Mouse (Mus musculus): Measurements from ENCODE around the gene Numb. TPM values are rescaled to one million over a fixed set of nuclear protein-coding genes. Genes with fewer than 3 reads are reported as not detected.

The Numb gene
- polyA plus RNA-seq, 1 experiment from 2014 or later, result 19.9 TPM

DNA sequence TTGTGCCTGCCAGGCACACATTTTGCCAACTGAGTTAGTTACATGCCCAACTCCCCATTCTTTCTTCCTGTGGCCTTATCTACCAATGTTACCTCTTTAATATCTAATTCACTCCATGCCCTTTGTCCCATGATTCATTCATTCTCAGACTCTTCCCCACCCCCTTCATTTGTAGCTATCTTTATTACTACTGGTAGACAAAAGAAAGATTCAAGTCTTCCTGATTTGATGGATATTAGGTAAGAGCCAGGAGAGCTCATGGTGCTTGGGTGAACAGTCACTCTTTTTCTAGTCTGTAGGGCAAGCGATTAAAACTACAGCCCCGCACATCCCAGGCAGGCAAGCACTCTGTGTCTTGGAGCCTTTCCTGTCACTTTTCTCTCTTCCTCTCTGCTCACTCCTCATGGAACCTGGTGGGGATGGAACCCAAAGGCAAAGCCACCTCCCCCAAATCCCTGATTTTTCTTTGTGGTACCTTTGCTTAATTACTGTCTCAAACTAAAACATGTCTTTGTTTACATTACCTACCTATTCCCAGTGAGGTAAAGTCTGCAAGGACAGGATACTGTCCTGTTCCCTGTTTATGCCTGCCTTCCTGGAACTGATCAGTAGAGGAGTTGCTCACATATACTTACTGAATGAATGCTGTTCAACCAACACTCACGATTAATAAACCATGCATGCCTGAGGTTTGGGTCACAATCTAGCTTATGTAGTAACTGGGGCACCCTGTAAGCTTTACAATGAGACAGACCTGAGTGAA lies 78.9 kb downstream of the Numb start:
- Histone ChIP-seq H3K9ac (ENCODE audit: low read length) (no peak overlapping the region), H3K9me3 (ENCODE audit: control insufficient read depth, low read length) (no peaks in the 10 kb centered on the region), H3K4me1 (replicated peaks; ENCODE audit: control insufficient read depth, insufficient read depth) (no peaks in the 10 kb centered on the region), H3K4me3 (ENCODE audit: low read depth, low read length) (no peak overlapping the region), H3K27ac (replicated peaks) (no peak overlapping the region), H3K27me3 (ENCODE audit: control insufficient read depth, insufficient read depth, low read length) (no peaks in the 10 kb centered on the region), H3K36me3 (ENCODE audit: control insufficient read depth, insufficient read depth, low read length) (no peaks in the 10 kb centered on the region; the same call in none of the 2 replicates), H3K4me2 (replicated peaks; ENCODE audit: low read depth) (no peak overlapping the region)
- ATAC-seq (ENCODE audit: low FRiP score, low TSS enrichment) (no peak), DNase-seq (ENCODE audit: low spot score) (no peak)
- TF ChIP-seq EP300 (optimal IDR thresholded peaks at IDR 0.05) (no peak), CTCF (IDR thresholded peaks at IDR 0.05; ENCODE audit: low read depth) (no peak)
- WGBS, result 85% methylated on average over 3 of the region's 3 CpGs

GRCm38 (mm10) chr12:83841409-83842190 lies 80.1 kb downstream of the Numb start:
- Histone ChIP-seq H3K9me3 (ENCODE audit: control insufficient read depth, low read length) (no peaks in the 10 kb centered on the region), H3K27me3 (ENCODE audit: control insufficient read depth, insufficient read depth, low read length) (no peaks in the 10 kb centered on the region), H3K27ac (replicated peaks) (no peak overlapping the region), H3K4me1 (replicated peaks; ENCODE audit: control insufficient read depth, insufficient read depth) (no peaks in the 10 kb centered on the region), H3K4me3 (ENCODE audit: low read depth, low read length) (no peak overlapping the region), H3K9ac (ENCODE audit: low read length) (no peak overlapping the region), H3K36me3 (ENCODE audit: control insufficient read depth, insufficient read depth, low read length) (no peaks in the 10 kb centered on the region; the same call in none of the 2 replicates), H3K4me2 (replicated peaks; ENCODE audit: low read depth) (no peak overlapping the region)
- TF ChIP-seq CTCF (IDR thresholded peaks at IDR 0.05; ENCODE audit: low read depth), result no peak
- TF ChIP-seq EP300 (optimal IDR thresholded peaks at IDR 0.05), result no peak
- 81% methylated on average over 10 of the region's 10 CpGs for WGBS
- DNase-seq (ENCODE audit: low spot score) (no peak), ATAC-seq (ENCODE audit: low FRiP score, low TSS enrichment) (no peak)

DNA sequence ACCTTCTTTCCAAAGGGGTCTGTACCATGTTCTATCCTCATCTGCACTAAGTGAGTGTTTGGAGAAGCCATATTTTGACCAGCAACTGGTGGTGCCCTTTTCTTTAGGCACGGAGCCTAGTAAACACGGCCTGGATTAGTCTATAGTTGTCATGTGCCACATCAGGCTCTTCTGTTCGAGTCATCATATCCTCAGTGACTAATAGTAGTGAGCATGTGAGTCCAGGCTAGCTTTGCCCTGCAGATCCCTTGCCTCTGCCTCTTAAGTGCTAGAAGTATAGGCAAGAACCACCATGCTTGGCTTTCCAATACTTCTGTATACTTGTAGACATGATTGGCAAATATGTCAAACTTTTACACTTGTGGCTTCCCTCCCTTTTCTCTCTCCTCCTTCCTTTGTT lies 87.8 kb downstream of the Numb start:
- H3K4me3 ChIP-seq (ENCODE audit: low read depth, low read length), result no peak overlapping the region
- H3K36me3 ChIP-seq (ENCODE audit: control insufficient read depth, insufficient read depth, low read length), result peaks cover 3% of the 10 kb centered on the region; the same call in 1 of the 2 replicates
- H3K27ac ChIP-seq (replicated peaks), result no peak overlapping the region
- TF ChIP-seq CTCF (IDR thresholded peaks at IDR 0.05; ENCODE audit: low read depth) (no peak), EP300 (optimal IDR thresholded peaks at IDR 0.05) (no peak)
- H3K9ac ChIP-seq (ENCODE audit: low read length), result no peak overlapping the region
- ATAC-seq (ENCODE audit: low FRiP score, low TSS enrichment), result no peak
- DNase-seq (ENCODE audit: low spot score), result no peak
- H3K27me3 ChIP-seq (ENCODE audit: control insufficient read depth, insufficient read depth, low read length), result no peaks in the 10 kb centered on the region
- no peaks in the 10 kb centered on the region for H3K9me3 ChIP-seq (ENCODE audit: control insufficient read depth, low read length)
- H3K4me2 ChIP-seq (replicated peaks; ENCODE audit: low read depth), result no peak overlapping the region
- WGBS, result 93% methylated on average over 3 of the region's 3 CpGs
- H3K4me1 ChIP-seq (replicated peaks; ENCODE audit: control insufficient read depth, insufficient read depth), result no peaks in the 10 kb centered on the region

GRCm38 (mm10) chr12:83830424-83830823 lies 91.3 kb downstream of the Numb start:
- H3K27ac ChIP-seq (replicated peaks), result no peak overlapping the region
- H3K4me3 ChIP-seq (ENCODE audit: low read depth, low read length), result no peak overlapping the region
- no peak overlapping the region for H3K4me2 ChIP-seq (replicated peaks; ENCODE audit: low read depth)
- no peaks in the 10 kb centered on the region for H3K4me1 ChIP-seq (replicated peaks; ENCODE audit: control insufficient read depth, insufficient read depth)
- TF ChIP-seq CTCF (IDR thresholded peaks at IDR 0.05; ENCODE audit: low read depth), result no peak
- no peak for TF ChIP-seq EP300 (optimal IDR thresholded peaks at IDR 0.05)
- no peaks in the 10 kb centered on the region for H3K9me3 ChIP-seq (ENCODE audit: control insufficient read depth, low read length)
- H3K27me3 ChIP-seq (ENCODE audit: control insufficient read depth, insufficient read depth, low read length), result no peaks in the 10 kb centered on the region
- DNase-seq (ENCODE audit: low spot score) (no peak), ATAC-seq (ENCODE audit: low FRiP score, low TSS enrichment) (no peak)
- H3K9ac ChIP-seq (ENCODE audit: low read length), result no peak overlapping the region
- 74% methylated on average over 3 of the region's 3 CpGs for WGBS
- 0 out of 2 replicates have a peak, but pooled peaks cover 3% of the 10 kb centered on the region for H3K36me3 ChIP-seq (ENCODE audit: control insufficient read depth, insufficient read depth, low read length)

GRCm38 (mm10) chr12:83816616-83817015 lies 105.1 kb downstream of the Numb start:
- WGBS, result 70% methylated on average over 1 of the region's 1 CpGs
- H3K27ac ChIP-seq (replicated peaks), result no peak overlapping the region
- H3K27me3 ChIP-seq (ENCODE audit: control insufficient read depth, insufficient read depth, low read length), result no peaks in the 10 kb centered on the region
- DNase-seq (ENCODE audit: low spot score) (no peak), ATAC-seq (ENCODE audit: low FRiP score, low TSS enrichment) (no peak)
- H3K4me1 ChIP-seq (replicated peaks; ENCODE audit: control insufficient read depth, insufficient read depth), result no peaks in the 10 kb centered on the region
- H3K36me3 ChIP-seq (ENCODE audit: control insufficient read depth, insufficient read depth, low read length), result no peaks in the 10 kb centered on the region
- H3K4me2 ChIP-seq (replicated peaks; ENCODE audit: low read depth), result no peak overlapping the region
- no peaks in the 10 kb centered on the region for H3K9me3 ChIP-seq (ENCODE audit: control insufficient read depth, low read length)
- H3K9ac ChIP-seq (ENCODE audit: low read length), result no peak overlapping the region
- no peak overlapping the region for H3K4me3 ChIP-seq (ENCODE audit: low read depth, low read length)
- TF ChIP-seq CTCF (IDR thresholded peaks at IDR 0.05; ENCODE audit: low read depth) (no peak), EP300 (optimal IDR thresholded peaks at IDR 0.05) (no peak)

GRCm38 (mm10) chr12:83811901-83812300 lies 109.8 kb downstream of the Numb start:
- Histone ChIP-seq H3K4me1 (replicated peaks; ENCODE audit: control insufficient read depth, insufficient read depth) (no peaks in the 10 kb centered on the region), H3K9me3 (ENCODE audit: control insufficient read depth, low read length) (no peaks in the 10 kb centered on the region), H3K4me3 (ENCODE audit: low read depth, low read length) (no peak overlapping the region), H3K36me3 (ENCODE audit: control insufficient read depth, insufficient read depth, low read length) (peaks cover 8% of the 10 kb centered on the region), H3K27ac (replicated peaks) (no peak overlapping the region), H3K4me2 (replicated peaks; ENCODE audit: low read depth) (no peak overlapping the region), H3K27me3 (ENCODE audit: control insufficient read depth, insufficient read depth, low read length) (no peaks in the 10 kb centered on the region), H3K9ac (ENCODE audit: low read length) (no peak overlapping the region)
- TF ChIP-seq CTCF (IDR thresholded peaks at IDR 0.05; ENCODE audit: low read depth) (no peak), EP300 (optimal IDR thresholded peaks at IDR 0.05) (no peak)
- 89% methylated on average over 3 of the region's 3 CpGs for WGBS
- ATAC-seq (ENCODE audit: low FRiP score, low TSS enrichment) (no peak), DNase-seq (ENCODE audit: low spot score) (no peak)

Data from stomach, postnatal 0 days (tissue).